Mouse (Mus musculus) heart, embryonic 12.5 days (tissue): Measurements from ENCODE around the gene Cpeb3. TPM values are rescaled to one million over a fixed set of nuclear protein-coding genes. Genes with fewer than 3 reads are reported as not detected.
"Not testable (repeated sequence)": the region's sequence is repeated elsewhere in the genome, so short reads cannot be mapped to it uniquely, and the experiment has no call there.

Experiments
- ATAC-seq: fragments of 200-750 bp; cut with Nextera tagmentation; 2 replicates; pipeline ENCODE4 v1.8.0; 2017; ENCODE audit warnings: moderate TSS enrichment, moderate library complexity; ENCODE audit not compliant: insufficient number of reproducible peaks, low FRiP score
- H3K27ac ChIP-seq: fragments of 300-500 bp; sonication (generic); 2 replicates; pipeline ENCODE4 v1.5.1; 2016; ENCODE audit warnings: mild to moderate bottlenecking, moderate library complexity; ENCODE audit not compliant: poor library complexity, severe bottlenecking
- H3K27me3 ChIP-seq: fragments of 300-500 bp; sonication (generic); replicated peaks from 2 replicates; pipeline ENCODE4 v1.6.1; 2016; ENCODE audit warnings: mild to moderate bottlenecking, moderate library complexity
- H3K36me3 ChIP-seq: fragments of 300-500 bp; sonication (generic); 2 replicates; pipeline ENCODE4 v1.6.1; 2016; ENCODE audit warnings: mild to moderate bottlenecking, moderate library complexity
- H3K4me1 ChIP-seq: fragments of 300-500 bp; sonication (generic); replicated peaks from 2 replicates; pipeline ENCODE4 v1.6.1; 2016; ENCODE audit warnings: mild to moderate bottlenecking
- H3K4me2 ChIP-seq: fragments of 300-500 bp; sonication (generic); 2 replicates; pipeline ENCODE4 v1.6.1; 2016; ENCODE audit warnings: mild to moderate bottlenecking, moderate library complexity
- H3K4me3 ChIP-seq: fragments of 300-500 bp; sonication (generic); 2 replicates; pipeline ENCODE4 v1.5.1; 2016; ENCODE audit warnings: mild to moderate bottlenecking
- H3K9ac ChIP-seq: fragments of 300-500 bp; sonication (generic); 2 replicates; pipeline ENCODE4 v1.6.1; 2016; ENCODE audit warnings: mild to moderate bottlenecking, moderate library complexity
- H3K9me3 ChIP-seq: fragments of 300-500 bp; sonication (generic); replicated peaks from 2 replicates; pipeline ENCODE4 v1.6.1; 2016; ENCODE audit warnings: mild to moderate bottlenecking, moderate library complexity
- WGBS: fragments of 180-500 bp; shearing (Covaris S2); methylation state at CpG from one replicate; pipeline ENCODE4 v1.1.7; 2016; 5-methylcytosine and 5-hydroxymethylcytosine counted together
- polyA plus RNA-seq: library from polyadenylated mRNA; unstranded; fragments of >200 nt; fragmentation: Nextera tagmentation; extraction: Ambion mirVana; gene quantifications from 2 replicates; pipeline ENCODE4 v1.2.1, GENCODE M21; 2016

Cpeb3 gene
- polyA plus RNA-seq, 1 experiment from 2014 or later: 6.8 TPM

DNA sequence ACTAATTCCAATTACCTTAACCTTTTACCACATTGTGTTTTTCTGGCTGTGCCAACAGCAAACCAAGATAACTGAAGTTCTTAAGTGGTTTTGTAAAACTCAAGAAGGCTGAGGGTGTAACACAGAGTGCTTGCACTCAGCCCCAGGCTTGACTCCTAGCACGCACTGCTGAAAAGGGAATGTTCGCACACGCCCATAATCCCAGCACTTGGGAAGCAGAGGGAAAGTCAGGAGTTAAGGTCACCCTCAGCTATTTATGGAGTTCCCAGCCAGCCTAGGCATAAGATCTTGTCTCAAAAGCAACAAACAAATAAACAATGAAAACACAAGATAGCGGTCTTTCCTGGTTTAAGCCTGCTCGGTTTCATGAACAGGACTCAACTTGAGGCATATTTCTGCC lies 63.0 kb downstream of the Cpeb3 start:
- ATAC-seq: no peak
- H3K27me3 ChIP-seq: no peaks in the 10 kb centered on the region
- H3K4me1 ChIP-seq: peaks cover 35% of the 10 kb centered on the region
- H3K4me2 ChIP-seq: no peak overlapping the region
- no peak overlapping the region for H3K9ac ChIP-seq
- H3K27ac ChIP-seq: no peak overlapping the region
- no peaks in the 10 kb centered on the region for H3K9me3 ChIP-seq
- no peak overlapping the region for H3K4me3 ChIP-seq
- no peaks in the 10 kb centered on the region for H3K36me3 ChIP-seq
- 80% methylated on average over 5 of the region's 5 CpGs for WGBS

DNA sequence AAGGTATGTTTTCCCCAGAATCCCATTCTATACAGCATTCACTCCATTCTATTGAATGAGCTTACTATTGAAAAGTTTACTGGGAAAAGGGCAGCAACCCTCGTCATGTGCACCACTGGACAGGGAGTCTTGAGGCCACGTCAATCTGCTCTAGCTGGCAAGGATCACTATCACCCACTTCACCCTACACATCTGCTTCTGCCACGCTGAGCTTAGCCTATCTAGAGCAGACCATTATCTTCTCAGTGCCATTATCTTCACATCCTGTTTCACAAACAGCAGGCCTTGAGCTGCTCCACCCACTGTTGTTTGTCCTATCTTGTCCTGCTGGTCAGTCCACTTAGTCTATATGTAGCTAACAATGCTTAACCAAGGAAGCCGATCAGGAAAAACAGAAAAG lies 66.8 kb downstream of the Cpeb3 start:
- peaks cover 27% of the 10 kb centered on the region for H3K4me1 ChIP-seq
- WGBS: 21% methylated on average over 4 of the region's 4 CpGs
- H3K9ac ChIP-seq: no peak overlapping the region
- no peak overlapping the region; the same call in 1 of the 2 replicates for H3K4me2 ChIP-seq
- H3K36me3 ChIP-seq: no peaks in the 10 kb centered on the region
- H3K9me3 ChIP-seq: no peaks in the 10 kb centered on the region
- no peaks in the 10 kb centered on the region for H3K27me3 ChIP-seq
- peak overlapping the region; percentile 35; the same call in 1 of the 2 replicates for H3K27ac ChIP-seq
- H3K4me3 ChIP-seq: no peak overlapping the region
- peak; percentile 95 for ATAC-seq

- 34% methylated on average over 2 of the region's 2 CpGs for WGBS
Measured at GRCm38 (mm10) chr19:37137133-37137532, 71.3 kb downstream of the Cpeb3 start.

GRCm38 (mm10) chr19:37135459-37135858 lies 72.9 kb downstream of the Cpeb3 start:
- not testable (repeated sequence) for H3K4me3 ChIP-seq, H3K9me3 ChIP-seq, H3K4me2 ChIP-seq, H3K27ac ChIP-seq, H3K27me3 ChIP-seq, H3K9ac ChIP-seq, H3K36me3 ChIP-seq, H3K4me1 ChIP-seq, ATAC-seq
- 78% methylated on average over 2 of the region's 2 CpGs for WGBS

More at GRCm38 (mm10) chr19:37137133-37137532, 71.3 kb downstream of the Cpeb3 start:
- no peak for ATAC-seq
- H3K36me3 ChIP-seq: no peaks in the 10 kb centered on the region
- H3K4me1 ChIP-seq: peaks cover 15% of the 10 kb centered on the region
- H3K9ac ChIP-seq: no peak overlapping the region
- no peak overlapping the region for H3K27ac ChIP-seq
- no peak overlapping the region for H3K4me2 ChIP-seq
- no peaks in the 10 kb centered on the region for H3K27me3 ChIP-seq
- no peak overlapping the region for H3K4me3 ChIP-seq
- H3K9me3 ChIP-seq: no peaks in the 10 kb centered on the region

DNA sequence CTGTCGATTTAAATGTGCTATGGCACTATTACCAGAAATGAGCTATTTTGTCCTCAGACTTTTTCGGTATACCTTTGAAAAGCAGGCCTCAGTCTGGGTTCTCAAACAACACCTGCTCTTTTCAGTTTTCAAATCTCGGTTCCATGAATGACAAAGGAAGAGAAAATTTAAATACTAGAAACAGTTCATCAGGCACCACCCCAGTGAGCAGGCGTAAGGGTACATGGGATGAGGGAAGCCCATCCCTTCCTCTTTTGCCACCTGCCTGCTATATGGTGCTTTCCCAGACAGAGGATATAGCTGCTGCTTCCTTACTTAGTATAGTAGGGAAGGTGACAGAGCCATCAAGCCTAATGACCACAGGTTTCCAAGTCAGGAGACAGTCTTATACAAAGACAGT lies 74.7 kb downstream of the Cpeb3 start:
- Histone ChIP-seq H3K9ac (no peak overlapping the region), H3K9me3 (no peaks in the 10 kb centered on the region), H3K27me3 (no peaks in the 10 kb centered on the region), H3K4me3 (no peak overlapping the region), H3K36me3 (no peaks in the 10 kb centered on the region), H3K27ac (no peak overlapping the region), H3K4me2 (no peak overlapping the region), H3K4me1 (0 out of 2 replicates have a peak, but pooled peaks cover 6% of the 10 kb centered on the region)
- 88% methylated on average over 4 of the region's 4 CpGs for WGBS
- ATAC-seq: no peak

DNA sequence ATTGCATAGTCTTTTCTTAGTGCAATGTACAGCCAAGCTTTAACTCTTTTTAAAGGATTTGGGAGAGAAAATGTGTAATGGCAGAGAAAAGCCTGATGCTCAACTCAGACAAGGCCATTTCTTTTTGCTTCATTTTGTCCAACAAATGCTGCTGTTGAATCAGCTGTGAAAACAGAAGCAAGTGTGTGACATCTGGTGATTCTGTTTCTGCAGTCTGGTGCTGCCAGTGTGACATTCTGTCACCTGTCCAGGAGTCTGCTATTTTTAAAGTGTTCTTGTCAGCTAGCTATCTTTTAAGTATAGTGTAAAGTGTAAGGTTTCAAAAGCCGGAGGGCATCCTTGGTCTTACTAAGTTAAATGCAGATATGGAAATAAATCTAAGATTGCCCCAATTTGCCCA lies 76.7 kb downstream of the Cpeb3 start:
- Histone ChIP-seq H3K27ac (no peak overlapping the region), H3K36me3 (no peaks in the 10 kb centered on the region), H3K27me3 (no peaks in the 10 kb centered on the region), H3K4me2 (no peak overlapping the region), H3K4me1 (0 out of 2 replicates have a peak, but pooled peaks cover 6% of the 10 kb centered on the region), H3K4me3 (no peak overlapping the region), H3K9me3 (no peaks in the 10 kb centered on the region), H3K9ac (no peak overlapping the region)
- WGBS: 33% methylated on average over 1 of the region's 1 CpGs
- ATAC-seq: no peak

GRCm38 (mm10) chr19:37128461-37128860 lies 79.9 kb downstream of the Cpeb3 start:
- Histone ChIP-seq H3K27me3 (no peaks in the 10 kb centered on the region), H3K9me3 (no peaks in the 10 kb centered on the region), H3K27ac (no peak overlapping the region), H3K9ac (no peak overlapping the region), H3K4me2 (no peak overlapping the region), H3K36me3 (no peaks in the 10 kb centered on the region), H3K4me1 (0 out of 2 replicates have a peak, but pooled peaks cover 6% of the 10 kb centered on the region), H3K4me3 (no peak overlapping the region)
- WGBS: 89% methylated on average over 4 of the region's 4 CpGs
- no peak for ATAC-seq

DNA sequence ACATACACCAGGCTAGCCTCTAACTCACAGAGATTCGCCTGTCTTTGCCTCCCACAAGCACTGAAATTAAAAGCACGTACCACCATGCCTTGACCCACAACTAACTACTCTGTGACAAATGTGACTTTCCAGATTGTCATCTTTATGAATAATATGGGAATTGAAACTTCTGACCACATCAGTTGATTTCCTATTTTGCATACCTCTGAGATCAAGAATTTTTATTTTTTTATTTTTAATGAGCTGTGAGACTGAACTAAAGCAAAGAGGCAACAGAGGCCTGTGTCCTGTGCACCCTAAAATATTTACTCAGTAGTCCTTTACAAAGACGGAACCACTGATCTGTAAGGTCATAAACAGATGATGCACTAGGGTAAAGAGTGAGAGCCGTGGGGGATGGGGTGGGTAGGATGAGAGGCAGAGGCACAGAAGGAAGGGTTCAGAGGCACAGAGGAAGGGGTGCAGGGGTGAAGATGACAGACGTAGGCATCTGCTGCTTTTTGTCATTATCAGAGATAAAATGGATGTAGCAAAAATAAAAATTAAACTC lies 81.3 kb downstream of the Cpeb3 start:
- ATAC-seq: no peak
- 0 out of 2 replicates have a peak, but pooled peaks cover 2% of the 10 kb centered on the region for H3K4me1 ChIP-seq
- H3K36me3 ChIP-seq: no peaks in the 10 kb centered on the region
- H3K27me3 ChIP-seq: no peaks in the 10 kb centered on the region
- H3K9ac ChIP-seq: no peak overlapping the region
- no peaks in the 10 kb centered on the region for H3K9me3 ChIP-seq
- WGBS: 79% methylated on average over 5 of the region's 5 CpGs
- H3K4me3 ChIP-seq: no peak overlapping the region
- no peak overlapping the region for H3K27ac ChIP-seq
- H3K4me2 ChIP-seq: no peak overlapping the region

GRCm38 (mm10) chr19:37124961-37125360 lies 83.4 kb downstream of the Cpeb3 start:
- Histone ChIP-seq H3K27ac (no peak overlapping the region), H3K9ac (no peak overlapping the region), H3K27me3 (no peaks in the 10 kb centered on the region), H3K36me3 (no peaks in the 10 kb centered on the region), H3K4me1 (peaks cover 2% of the 10 kb centered on the region; the same call in 1 of the 2 replicates), H3K4me3 (no peak overlapping the region), H3K4me2 (no peak overlapping the region), H3K9me3 (no peaks in the 10 kb centered on the region)
- no peak for ATAC-seq

DNA sequence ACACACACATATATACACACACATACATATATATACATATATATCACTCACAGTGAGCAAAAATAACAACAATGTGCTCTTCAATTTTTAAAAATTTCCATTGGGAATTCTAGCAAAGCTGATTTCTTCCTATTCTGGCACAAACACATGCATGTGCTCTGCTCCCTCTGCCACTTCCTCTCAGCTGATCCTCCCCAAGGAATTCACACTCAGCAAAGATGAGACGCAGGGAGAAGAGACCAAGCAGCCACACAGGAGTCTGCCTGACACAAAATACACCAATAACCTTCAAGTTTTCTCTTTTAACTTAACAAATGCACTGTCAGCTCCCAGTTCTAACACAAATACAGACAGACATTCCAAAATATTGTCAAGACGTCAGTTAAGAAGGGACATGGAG lies 89.1 kb downstream of the Cpeb3 start:
- ATAC-seq: no peak
- Histone ChIP-seq H3K9me3 (no peaks in the 10 kb centered on the region), H3K4me2 (no peak overlapping the region), H3K27ac (no peak overlapping the region), H3K27me3 (no peaks in the 10 kb centered on the region), H3K9ac (no peak overlapping the region), H3K36me3 (no peaks in the 10 kb centered on the region), H3K4me1 (peaks cover 16% of the 10 kb centered on the region), H3K4me3 (no peak overlapping the region)
- 41% methylated on average over 2 of the region's 2 CpGs for WGBS

DNA sequence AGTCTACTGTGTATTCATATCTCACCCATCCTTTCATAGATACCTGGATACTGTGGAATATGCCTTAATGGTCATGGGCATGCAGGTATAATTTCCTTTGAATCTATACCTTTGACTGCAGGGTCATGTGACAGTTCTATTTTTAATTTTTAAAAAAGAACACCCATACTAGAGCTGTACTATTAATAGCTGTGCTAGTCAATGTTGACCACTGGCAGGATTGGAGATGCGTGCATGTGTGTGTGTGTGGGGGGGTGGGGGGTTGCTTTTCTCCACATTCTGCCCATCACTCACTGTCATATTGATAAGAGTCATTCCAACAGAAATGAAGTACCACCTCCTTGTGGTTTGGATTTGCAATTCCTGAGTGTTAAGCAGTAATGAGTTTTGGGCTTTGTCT lies 92.6 kb downstream of the Cpeb3 start:
- Histone ChIP-seq H3K27ac (peak overlapping the region; percentile 81), H3K36me3 (no peaks in the 10 kb centered on the region), H3K9ac (no peak overlapping the region), H3K4me3 (no peak overlapping the region), H3K9me3 (no peaks in the 10 kb centered on the region), H3K27me3 (no peaks in the 10 kb centered on the region), H3K4me2 (no peak overlapping the region), H3K4me1 (peaks cover 16% of the 10 kb centered on the region)
- no peak for ATAC-seq
- WGBS: 40% methylated on average over 1 of the region's 1 CpGs

DNA sequence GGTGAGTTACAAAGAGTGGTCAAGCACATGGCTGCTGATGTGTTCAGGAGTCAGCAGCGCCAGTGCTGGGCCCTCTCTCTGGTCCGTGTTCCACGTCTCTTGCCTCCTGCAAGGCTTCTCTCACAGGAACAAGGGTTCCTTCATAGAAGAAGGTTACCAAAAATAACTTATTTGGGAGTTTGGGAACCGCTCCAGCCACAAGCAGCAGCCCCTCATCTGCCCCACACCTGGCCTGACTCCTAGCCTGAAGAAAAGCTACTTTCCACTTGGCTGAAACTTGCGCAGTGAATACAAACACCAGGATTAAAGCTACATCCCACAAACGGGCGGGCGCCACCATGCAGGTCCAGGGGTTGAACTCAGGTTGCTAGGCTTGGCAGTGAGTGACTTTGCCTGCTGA lies 93.0 kb downstream of the Cpeb3 start:
- Histone ChIP-seq H3K27ac (peak overlapping the region; percentile 81), H3K27me3 (no peaks in the 10 kb centered on the region), H3K4me1 (peaks cover 16% of the 10 kb centered on the region), H3K4me3 (no peak overlapping the region), H3K9me3 (no peaks in the 10 kb centered on the region), H3K36me3 (0 out of 2 replicates have a peak, but pooled peaks cover under 1% of the 10 kb centered on the region), H3K9ac (no peak overlapping the region), H3K4me2 (no peak overlapping the region)
- ATAC-seq: no peak
- 78% methylated on average over 8 of the region's 8 CpGs for WGBS
